8 mouse cellular contexts compared by ENCODE assay signal in the genomic region with DNA sequence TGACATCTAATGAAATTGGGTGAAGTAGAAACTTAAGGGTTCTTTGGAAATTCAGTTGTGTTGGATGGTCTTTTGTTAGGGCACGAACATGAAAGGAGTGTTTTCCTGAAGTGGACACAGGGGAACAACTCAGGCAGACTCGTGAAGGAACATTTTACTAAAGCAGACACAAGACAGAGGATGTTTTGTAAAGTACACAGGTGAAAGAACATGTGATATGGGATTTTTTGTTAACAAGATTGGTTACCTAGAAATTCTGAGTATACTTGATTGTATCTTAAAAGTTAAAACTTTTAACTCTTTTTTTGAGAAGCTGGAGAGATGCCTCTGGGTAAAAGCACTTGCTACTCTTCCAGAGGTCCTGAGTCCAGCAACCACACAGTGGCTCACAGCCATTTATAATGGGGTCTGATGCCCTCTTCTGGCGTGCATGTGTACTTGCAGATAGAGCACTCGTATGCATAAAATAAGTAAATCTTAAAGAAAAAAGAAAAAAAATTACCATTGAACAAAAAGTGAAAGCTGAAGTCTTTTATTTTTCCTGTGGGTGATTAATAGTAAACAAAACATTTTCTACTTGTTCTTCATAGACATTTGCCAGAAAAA. TPM values are rescaled to one million over a fixed set of nuclear protein-coding genes. Genes with fewer than 3 reads are reported as not detected.
DNase-seq lines count a peak whose midpoint lies in the region; ATAC-seq and TF ChIP-seq lines count a peak whose summit lies in the region.

No protein-coding gene starts in this region.

- peak; percentile 35 for DNase-seq in forebrain, embryonic 10.5 days (ENCODE audit: extremely low spot score, low spot score)
- DNase-seq in spleen, adult 2 months (ENCODE audit: low read depth in 1 of 2, low spot score in 2 of 2), result peak; percentile 44 to 53
- no peak for DNase-seq in spleen, adult 12 weeks (ENCODE audit: low spot score)
- peak; percentile 51 for DNase-seq in embryonic facial prominence, embryonic 11.5 days (ENCODE audit: low spot score)
- DNase-seq in limb, embryonic 10.5 days (ENCODE audit: low spot score), result peak; percentile 44
- DNase-seq in neural tube, embryonic 11.5 days (ENCODE audit: low spot score), result peak; percentile 29
- no peak for DNase-seq in cerebellum, adult 9-10 months

- H3K4me1 ChIP-seq in forebrain, embryonic 10.5 days, result peaks cover 9% of the 10 kb centered on the region
- H3K4me1 ChIP-seq in forebrain, embryonic 12.5 days, result peaks cover 9% of the 10 kb centered on the region
- H3K4me1 ChIP-seq in spleen, adult 2 months (ENCODE audit: control insufficient read depth, insufficient read depth, insufficient read length), result peaks cover 14% of the 10 kb centered on the region
- no peaks in the 10 kb centered on the region; the same call in 1 of the 2 replicates for H3K4me1 ChIP-seq in embryonic facial prominence, embryonic 11.5 days (ENCODE audit: control insufficient read depth, insufficient read depth, low read length)
- H3K4me1 ChIP-seq in limb, embryonic 10.5 days, result peaks cover 9% of the 10 kb centered on the region
- peaks cover 4% of the 10 kb centered on the region for H3K4me1 ChIP-seq in neural tube, embryonic 11.5 days (ENCODE audit: control insufficient read depth, insufficient read depth, low read length)

- H3K36me3 ChIP-seq in forebrain, embryonic 10.5 days (replicated peaks), result no peaks in the 10 kb centered on the region
- no peaks in the 10 kb centered on the region for H3K36me3 ChIP-seq in forebrain, embryonic 12.5 days (replicated peaks)
- H3K36me3 ChIP-seq in spleen, adult 2 months (ENCODE audit: control insufficient read depth, insufficient read depth, low read length), result no peaks in the 10 kb centered on the region
- no peaks in the 10 kb centered on the region for H3K36me3 ChIP-seq in embryonic facial prominence, embryonic 11.5 days (replicated peaks; ENCODE audit: control insufficient read depth, insufficient read depth, low read depth, low read length)
- no peaks in the 10 kb centered on the region for H3K36me3 ChIP-seq in limb, embryonic 10.5 days
- H3K36me3 ChIP-seq in neural tube, embryonic 11.5 days (ENCODE audit: control insufficient read depth, insufficient read depth, low read length), result no peaks in the 10 kb centered on the region

- H3K4me2 ChIP-seq in forebrain, embryonic 12.5 days, result no peak overlapping the region
- H3K4me2 ChIP-seq in embryonic facial prominence, embryonic 11.5 days (ENCODE audit: low read depth, low read length), result no peak overlapping the region
- no peak overlapping the region for H3K4me2 ChIP-seq in neural tube, embryonic 11.5 days (ENCODE audit: low read depth)

- H3K9ac ChIP-seq in forebrain, embryonic 12.5 days, result no peak overlapping the region
- H3K9ac ChIP-seq in embryonic facial prominence, embryonic 11.5 days (replicated peaks; ENCODE audit: low read length), result no peak overlapping the region
- no peak overlapping the region for H3K9ac ChIP-seq in neural tube, embryonic 11.5 days (ENCODE audit: low read length)

- H3K9me3 ChIP-seq in forebrain, embryonic 10.5 days, result no peaks in the 10 kb centered on the region
- no peaks in the 10 kb centered on the region for H3K9me3 ChIP-seq in forebrain, embryonic 12.5 days
- H3K9me3 ChIP-seq in embryonic facial prominence, embryonic 11.5 days (replicated peaks; ENCODE audit: control insufficient read depth, low read length), result no peaks in the 10 kb centered on the region
- H3K9me3 ChIP-seq in limb, embryonic 10.5 days (replicated peaks), result no peaks in the 10 kb centered on the region
- H3K9me3 ChIP-seq in neural tube, embryonic 11.5 days (ENCODE audit: control insufficient read depth, low read length), result no peaks in the 10 kb centered on the region

- no peaks in the 10 kb centered on the region for H3K27me3 ChIP-seq in forebrain, embryonic 10.5 days (ENCODE audit: poor library complexity, severe bottlenecking)
- no peaks in the 10 kb centered on the region for H3K27me3 ChIP-seq in forebrain, embryonic 12.5 days
- no peaks in the 10 kb centered on the region for H3K27me3 ChIP-seq in spleen, adult 2 months (ENCODE audit: control insufficient read depth, insufficient read depth, low read length)
- no peaks in the 10 kb centered on the region for H3K27me3 ChIP-seq in embryonic facial prominence, embryonic 11.5 days (ENCODE audit: control insufficient read depth, insufficient read depth, low read length)
- no peaks in the 10 kb centered on the region for H3K27me3 ChIP-seq in limb, embryonic 10.5 days (ENCODE audit: low read depth, poor library complexity, severe bottlenecking)
- H3K27me3 ChIP-seq in neural tube, embryonic 11.5 days (ENCODE audit: control insufficient read depth, insufficient read depth, low read length), result no peaks in the 10 kb centered on the region

- TF ChIP-seq CTCF in spleen, adult 2 months (IDR thresholded peaks at IDR 0.05; ENCODE audit: extremely low read depth, insufficient read depth, insufficient read length, insufficient replicate concordance), result peak; percentile 52; the same call in 1 of the 2 replicates

- no peak overlapping the region for H3K4me3 ChIP-seq in forebrain, embryonic 10.5 days
- no peak overlapping the region for H3K4me3 ChIP-seq in forebrain, embryonic 12.5 days (replicated peaks)
- H3K4me3 ChIP-seq in spleen, adult 2 months (ENCODE audit: extremely low read depth, insufficient read depth, insufficient read length), result no peak overlapping the region
- no peak overlapping the region for H3K4me3 ChIP-seq in embryonic facial prominence, embryonic 11.5 days (ENCODE audit: low read depth, low read length)
- H3K4me3 ChIP-seq in limb, embryonic 10.5 days, result no peak overlapping the region
- H3K4me3 ChIP-seq in neural tube, embryonic 11.5 days (ENCODE audit: low read depth, low read length), result no peak overlapping the region

- H3K27ac ChIP-seq in forebrain, embryonic 10.5 days, result no peak overlapping the region
- H3K27ac ChIP-seq in forebrain, embryonic 12.5 days, result no peak overlapping the region
- no peak overlapping the region for H3K27ac ChIP-seq in spleen, adult 2 months (ENCODE audit: insufficient read depth, low read length)
- H3K27ac ChIP-seq in embryonic facial prominence, embryonic 11.5 days (replicated peaks; ENCODE audit: low read depth, low read length), result no peak overlapping the region
- no peak overlapping the region for H3K27ac ChIP-seq in limb, embryonic 10.5 days
- no peak overlapping the region for H3K27ac ChIP-seq in neural tube, embryonic 11.5 days (ENCODE audit: low read depth, low read length)

- TF ChIP-seq POLR2A in spleen, adult 2 months (IDR thresholded peaks at IDR 0.05; ENCODE audit: low read depth, low read length), result no peak

- ATAC-seq in forebrain, embryonic 12.5 days (ENCODE audit: low FRiP score), result no peak; the same call in 1 of the 2 replicates
- ATAC-seq in embryonic facial prominence, embryonic 11.5 days (replicated peaks; ENCODE audit: insufficient number of reproducible peaks, low FRiP score, low TSS enrichment, low read depth), result no peak
- ATAC-seq in neural tube, embryonic 11.5 days (ENCODE audit: insufficient read depth, low FRiP score, low TSS enrichment), result no peak

- 44% methylated on average over 4 of the region's 4 CpGs for WGBS in forebrain, embryonic 10.5 days
- WGBS in forebrain, embryonic 12.5 days, result 37% methylated on average over 4 of the region's 4 CpGs
- 27% methylated on average over 4 of the region's 4 CpGs for WGBS in spleen, adult 2 months
- 35% methylated on average over 4 of the region's 4 CpGs for WGBS in embryonic facial prominence, embryonic 11.5 days
- WGBS in limb, embryonic 10.5 days, result 49% methylated on average over 4 of the region's 4 CpGs
- 45% methylated on average over 4 of the region's 4 CpGs for WGBS in neural tube, embryonic 11.5 days

RNA-seq across cellular contexts. Expression of a gene that starts 54.4 kb away (rescaled TPM):
- 98.1 and 102 TPM in 2 replicates for polyA plus RNA-seq in forebrain, embryonic 10.5 days (2016; fragmentation: Nextera tagmentation; extraction: Ambion mirVana)
- polyA plus RNA-seq in forebrain, embryonic 12.5 days (2016; fragmentation: Nextera tagmentation; extraction: Ambion mirVana), result 85.0 and 89.3 TPM in 2 replicates
- 11.4 and 15.7 TPM in 2 replicates for polyA plus RNA-seq in spleen, adult 2 months (2012; rRNA removed)
- 89.2 and 103 TPM in 2 replicates for polyA plus RNA-seq in embryonic facial prominence, embryonic 11.5 days (2014; fragmentation: Nextera tagmentation; extraction: Ambion mirVana)
- 93.6 and 105 TPM in 2 replicates for polyA plus RNA-seq in limb, embryonic 10.5 days (2016; fragmentation: Nextera tagmentation; extraction: Ambion mirVana)
- 80.0 and 87.4 TPM in 2 replicates for polyA plus RNA-seq in neural tube, embryonic 11.5 days (2014; fragmentation: Nextera tagmentation; extraction: Ambion mirVana)

Comparison
In these comparisons a context has a peak if more than half of its experiments do, and no peak if none do; other contexts are left out.
1. DNase-seq: peak in forebrain, embryonic 10.5 days (single experiment), spleen, adult 2 months (2 of 2), embryonic facial prominence, embryonic 11.5 days (single experiment), limb, embryonic 10.5 days (single experiment) and neural tube, embryonic 11.5 days (single experiment); none in spleen, adult 12 weeks (single experiment) and cerebellum, adult 9-10 months (single experiment).